Mouse (Mus musculus) gastrocnemius, adult 18-20 months (tissue): ENCODE data around the gene Srl. TPM values are rescaled to one million over a fixed set of nuclear protein-coding genes. Genes with fewer than 3 reads are reported as not detected.

Source experiments
- DNase-seq: peaks from one replicate; pipeline ENCODE4 v3.0.0; 2021; ENCODE audit warnings: low spot score
- total RNA-seq, 2 experiments: library from RNA; stranded (reverse); gene quantifications; 2 replicates each; pipeline ENCODE4 v1.2.3; 2021

Gene Srl
- total RNA-seq, 2 experiments from 2014 or later = 1,111 to 1,154 TPM

DNA sequence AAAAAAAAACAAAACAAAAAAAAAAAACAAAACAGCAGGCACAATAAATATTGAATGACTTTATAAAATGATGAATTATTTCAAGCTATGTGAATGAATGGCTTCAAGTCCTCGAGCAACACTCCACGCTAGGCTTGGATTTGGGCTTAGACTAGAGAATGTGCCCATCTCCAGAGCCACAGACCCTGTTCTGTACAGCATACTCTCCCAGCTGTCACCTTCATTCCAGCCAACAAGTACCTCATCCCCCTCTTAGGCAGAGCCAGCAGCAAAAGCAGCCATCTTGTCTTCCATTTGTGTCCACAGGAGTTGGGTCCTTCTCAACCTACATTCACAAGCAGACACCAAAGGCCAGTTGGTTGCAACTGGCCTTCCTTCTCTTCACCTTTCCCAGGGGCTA, 21.8 kb downstream of the Srl start:
- DNase-seq = no peak

DNA sequence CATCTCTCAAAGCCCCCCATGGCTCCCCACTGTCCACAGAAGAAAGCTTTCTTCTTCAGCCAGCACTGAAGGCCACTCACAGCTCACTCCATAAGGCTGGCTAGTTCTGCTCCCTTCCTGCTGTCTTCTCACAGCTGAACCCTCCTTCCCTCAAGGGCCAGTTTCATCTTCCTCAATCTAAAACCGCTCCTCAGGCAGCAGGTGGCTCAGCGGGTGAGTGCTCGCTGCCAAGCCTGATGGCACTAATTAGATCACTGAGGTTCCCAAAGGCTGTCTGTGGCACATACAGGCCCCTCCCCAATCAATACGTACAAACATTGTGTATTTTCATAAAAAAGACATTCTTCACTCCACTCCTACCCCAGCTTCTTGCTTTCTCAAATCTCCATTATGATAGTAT, 22.5 kb downstream of the Srl start:
- no peak for DNase-seq

DNA sequence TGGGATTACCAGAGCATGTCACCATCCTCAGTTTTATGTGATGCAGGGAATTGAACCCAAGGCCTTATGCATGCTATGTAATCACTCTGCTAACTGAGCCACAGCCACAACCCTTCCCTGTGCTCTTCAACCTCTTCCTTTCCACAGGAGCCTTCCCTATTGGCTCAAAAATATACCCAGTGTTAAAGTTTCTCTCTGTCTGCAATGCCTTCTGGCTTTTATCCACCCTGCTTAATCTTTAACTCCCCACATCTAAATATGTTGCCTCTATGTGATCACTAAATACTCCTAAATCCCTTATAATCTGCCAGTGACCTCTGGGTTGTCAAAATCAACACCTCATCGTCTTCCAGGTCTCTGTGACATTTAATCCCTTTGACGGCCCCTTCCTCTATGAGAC, 23.7 kb downstream of the Srl start:
- no peak for DNase-seq

DNA sequence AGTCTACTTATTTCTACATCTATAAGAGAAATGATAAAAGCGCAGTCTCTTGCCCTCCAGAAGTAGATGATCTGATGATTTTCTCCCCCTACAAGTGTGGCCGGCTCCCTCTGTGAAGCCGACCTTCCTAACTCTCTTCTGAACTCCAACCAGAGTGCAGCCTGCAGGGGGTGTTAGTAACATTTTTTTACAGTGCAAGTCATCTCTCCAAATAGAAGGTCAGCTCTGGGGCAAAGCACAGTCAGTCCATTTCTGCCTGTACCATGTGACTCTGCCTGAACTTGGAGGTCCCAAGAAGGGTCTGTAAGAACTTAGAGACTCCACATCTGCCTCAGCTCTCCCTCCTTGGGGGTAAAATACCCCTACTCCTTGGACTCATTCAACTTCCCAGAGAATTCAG, 27.2 kb downstream of the Srl start:
- DNase-seq = no peak

DNA sequence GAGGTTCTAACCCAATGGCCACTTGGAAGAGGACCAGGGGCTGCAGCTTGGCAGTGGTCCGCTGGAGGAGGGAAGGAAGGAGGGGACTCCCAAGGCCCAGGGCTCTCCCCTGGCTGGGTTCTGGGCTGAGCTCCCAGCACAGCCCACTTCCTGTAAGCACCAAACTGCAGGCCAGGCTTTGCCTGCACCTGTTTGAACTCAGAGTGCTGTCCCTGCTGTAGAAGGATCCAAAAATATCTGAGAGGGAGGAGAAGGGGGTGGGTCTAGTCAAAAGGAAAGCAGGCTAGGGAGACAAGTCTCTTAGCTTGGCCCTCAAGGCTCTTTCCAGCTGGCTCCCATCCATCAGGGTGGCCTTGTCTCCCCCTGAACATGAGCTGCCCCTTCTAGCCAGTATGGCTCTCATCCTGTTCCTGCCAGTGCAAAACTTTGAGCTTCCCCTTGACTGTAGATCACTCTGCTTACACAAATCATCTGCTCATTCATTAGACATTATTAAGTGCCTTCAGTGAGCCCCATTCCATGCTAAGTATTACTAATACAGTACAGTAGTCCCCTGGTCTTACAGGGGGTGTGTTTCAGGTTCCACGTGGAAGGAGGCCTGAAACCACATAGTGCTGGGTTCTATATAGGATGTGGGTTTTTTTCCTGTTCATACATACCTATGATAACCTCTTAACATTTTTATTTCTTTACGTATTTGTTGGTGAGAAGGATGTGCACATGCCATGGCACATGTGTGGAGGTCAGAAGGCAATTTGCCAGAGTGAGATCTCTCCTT, 28.8 kb downstream of the Srl start:
- peak; percentile 87 for DNase-seq

DNA sequence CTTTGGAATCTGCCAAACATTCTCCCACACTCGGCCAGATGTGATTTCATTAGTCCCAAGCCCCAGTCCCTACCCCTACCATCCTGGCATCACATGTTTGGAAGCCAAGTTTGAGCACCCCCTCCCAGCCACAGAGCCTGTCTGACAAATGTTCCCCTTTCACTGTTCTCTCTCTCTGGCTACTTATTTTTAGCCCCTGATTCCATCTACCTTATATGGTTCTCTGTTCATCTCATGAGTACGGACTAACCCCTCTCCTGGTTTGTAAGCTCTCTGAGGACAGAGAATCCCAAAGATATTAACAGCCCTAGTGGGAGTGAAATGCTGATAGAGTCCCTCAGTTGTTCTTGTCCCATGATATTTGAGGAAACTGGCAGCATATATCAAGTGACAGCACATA, 30.2 kb downstream of the Srl start:
- DNase-seq = no peak

DNA sequence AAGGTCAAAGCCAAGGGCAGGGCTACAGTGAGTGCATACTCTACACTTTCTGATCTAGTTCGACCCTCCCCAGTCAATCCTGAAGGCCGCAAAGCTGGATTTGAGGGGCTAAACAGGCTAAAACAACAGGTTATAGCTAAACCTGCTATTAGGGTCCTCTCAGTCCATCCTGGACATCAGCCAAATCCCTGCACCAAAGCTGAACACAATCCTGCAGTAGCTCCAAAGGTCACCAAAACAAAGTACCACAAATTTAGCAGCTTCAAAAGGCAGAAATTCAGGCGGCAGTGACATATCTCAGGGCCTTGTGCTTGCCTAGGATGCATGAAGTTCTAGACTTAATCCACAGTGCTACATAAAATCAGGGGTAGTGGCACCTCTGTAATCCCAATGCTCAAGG, 35.4 kb downstream of the Srl start:
- no peak for DNase-seq

DNA sequence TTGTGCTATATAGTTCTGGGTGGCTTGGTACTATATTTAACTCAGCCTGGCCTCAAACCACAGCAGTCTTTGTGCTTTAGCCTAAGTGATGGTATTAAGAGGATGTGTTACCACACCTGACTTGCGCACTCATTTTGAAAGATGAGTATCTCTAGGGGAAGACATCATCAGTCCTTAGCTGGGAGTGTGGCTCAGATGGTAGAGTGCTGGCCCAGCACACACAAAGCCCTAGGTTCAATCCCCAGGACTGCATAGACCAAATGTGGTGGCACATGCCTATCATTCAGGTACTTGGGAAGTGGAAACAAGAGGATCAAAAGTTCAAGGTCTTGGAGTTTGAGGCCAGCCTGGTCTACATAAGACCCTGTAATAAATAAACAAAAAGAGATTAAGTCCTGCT, 38.1 kb downstream of the Srl start:
- no peak for DNase-seq

DNA sequence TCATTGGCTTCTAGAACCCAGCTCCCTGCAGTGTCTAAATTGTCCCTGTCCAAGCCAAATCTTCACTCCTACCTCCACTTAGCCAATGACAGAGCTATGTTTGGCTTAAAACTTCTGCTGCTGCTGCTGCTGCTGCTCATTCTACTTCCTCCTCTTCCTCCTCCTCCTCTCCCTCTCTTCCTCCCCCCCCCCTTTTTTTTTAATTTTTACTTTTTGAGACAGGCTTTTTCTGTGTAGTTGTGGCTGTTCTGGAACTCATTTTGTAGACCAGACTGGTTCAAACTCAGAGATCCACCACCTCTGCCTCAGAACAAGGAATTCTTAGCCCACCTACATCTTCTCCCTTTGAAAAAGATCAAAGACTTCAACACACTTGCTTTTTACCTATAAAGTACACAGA, 39.0 kb downstream of the Srl start:
- no peak for DNase-seq

DNA sequence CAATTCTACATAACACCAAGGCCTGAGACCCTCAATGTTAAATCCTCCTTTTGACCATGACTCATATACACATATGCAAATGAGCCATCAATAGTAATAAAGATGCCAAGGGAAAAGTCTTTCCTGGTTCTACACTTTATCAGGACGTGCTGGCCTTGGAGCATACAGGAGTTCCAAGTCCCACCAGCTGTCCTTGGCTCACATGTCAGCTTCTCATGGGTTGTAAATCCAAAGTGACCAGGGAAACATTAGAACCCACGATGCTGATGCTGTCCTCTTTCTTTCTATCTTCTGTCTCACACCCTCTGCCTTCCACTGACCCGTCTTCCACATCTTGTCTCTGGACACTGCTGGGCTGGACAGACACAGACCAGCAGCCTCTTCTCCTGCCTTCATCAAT, 39.9 kb downstream of the Srl start:
- DNase-seq = no peak

DNA sequence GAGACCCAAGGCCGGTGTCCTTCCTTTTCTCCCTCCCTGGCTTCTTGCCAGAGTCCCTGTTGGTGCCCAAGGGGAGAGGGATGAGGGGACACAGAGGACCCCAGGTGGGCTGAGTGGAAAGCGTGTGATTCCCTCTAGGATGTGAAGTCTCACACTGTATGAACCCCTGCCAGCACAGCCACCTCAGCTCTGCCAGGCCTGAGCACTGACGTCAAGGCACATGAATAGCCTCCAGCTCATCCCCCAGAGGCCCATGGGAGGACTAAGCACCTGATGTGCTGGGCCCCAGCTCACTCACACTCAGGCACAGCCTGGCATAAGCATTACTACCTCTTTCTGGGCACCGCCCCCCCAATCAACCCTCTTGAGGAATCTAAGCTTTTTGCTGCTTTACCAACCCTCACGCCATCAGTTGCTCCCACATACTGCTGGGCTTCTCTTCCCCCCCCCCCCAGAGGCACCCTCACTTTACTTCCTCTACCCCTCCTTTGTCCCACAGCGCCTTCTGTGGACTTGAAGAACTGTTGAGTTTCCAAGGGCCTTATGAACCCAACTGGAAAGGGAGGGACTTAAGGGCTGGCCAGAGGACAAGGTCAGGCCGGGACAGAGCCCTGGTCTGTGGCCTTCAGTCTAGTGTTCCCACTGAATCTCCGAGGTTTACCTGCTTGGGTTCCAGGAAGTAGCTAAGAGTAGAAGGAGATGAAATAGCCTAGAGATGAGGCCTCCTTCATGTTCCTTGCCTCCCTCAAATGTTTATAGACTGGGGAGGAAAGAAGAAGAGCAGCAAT, 40.8 kb downstream of the Srl start:
- peak; percentile 87 for DNase-seq

DNA sequence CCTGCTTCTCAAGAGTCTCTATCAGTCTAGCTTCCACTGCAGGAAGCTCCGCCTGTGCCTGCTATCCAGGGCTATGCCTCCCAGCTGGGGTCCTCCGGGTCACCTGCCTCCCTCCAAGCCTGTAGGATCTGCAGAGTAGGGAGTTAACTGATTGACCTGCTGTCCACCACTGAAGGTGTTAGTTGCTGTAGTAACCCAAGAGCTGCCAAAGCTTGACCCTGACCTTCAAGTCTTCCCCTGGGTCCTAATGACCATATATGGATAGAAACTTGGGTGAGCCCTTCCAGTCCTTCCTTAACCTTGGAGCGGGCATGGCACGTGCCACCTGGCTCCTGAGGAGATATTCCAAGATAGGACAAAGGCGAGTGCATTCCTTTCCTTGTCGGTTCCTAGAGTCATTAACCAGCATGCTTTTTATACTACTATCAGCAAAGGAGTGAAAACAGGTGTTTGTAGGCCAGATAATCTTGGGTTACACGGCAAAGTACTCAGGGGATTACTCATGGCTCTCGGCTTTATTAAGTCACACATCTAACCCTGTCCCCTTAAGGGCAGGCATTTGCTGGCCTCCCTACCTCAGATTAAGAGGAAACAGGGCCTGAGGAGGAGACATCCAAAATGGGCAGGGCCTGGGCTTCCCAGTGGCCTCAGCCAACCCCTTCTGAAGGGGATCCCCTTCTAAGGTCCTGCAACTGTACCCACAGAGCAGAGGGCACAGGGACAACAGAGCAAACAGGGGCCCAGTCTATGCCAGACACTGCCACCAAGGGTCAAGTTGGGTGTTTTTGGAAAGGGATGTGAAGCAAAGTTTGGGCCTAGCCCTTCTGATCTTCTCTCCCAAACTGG, 43.6 kb downstream of the Srl start:
- no peak for DNase-seq

DNA sequence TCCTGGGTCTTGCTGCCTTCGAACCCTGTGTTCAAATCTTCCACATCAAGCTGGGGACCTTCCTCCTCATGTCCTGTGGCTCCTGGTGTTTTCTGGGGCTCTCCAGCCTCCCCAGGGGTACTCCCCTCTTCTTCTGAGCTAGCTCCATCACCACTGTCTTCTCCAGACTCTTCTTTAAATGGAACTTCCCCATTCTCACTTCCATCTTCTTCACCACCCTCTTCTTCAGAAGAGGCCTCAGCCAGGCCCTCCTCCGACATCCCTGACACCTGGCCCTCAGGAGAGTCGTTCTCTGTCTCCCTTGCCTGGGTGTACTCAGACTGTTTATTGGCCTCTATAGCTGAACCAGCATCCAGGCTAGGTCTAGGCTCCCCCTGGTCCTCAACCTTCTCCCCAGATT, 45.1 kb downstream of the Srl start:
- DNase-seq = no peak

DNA sequence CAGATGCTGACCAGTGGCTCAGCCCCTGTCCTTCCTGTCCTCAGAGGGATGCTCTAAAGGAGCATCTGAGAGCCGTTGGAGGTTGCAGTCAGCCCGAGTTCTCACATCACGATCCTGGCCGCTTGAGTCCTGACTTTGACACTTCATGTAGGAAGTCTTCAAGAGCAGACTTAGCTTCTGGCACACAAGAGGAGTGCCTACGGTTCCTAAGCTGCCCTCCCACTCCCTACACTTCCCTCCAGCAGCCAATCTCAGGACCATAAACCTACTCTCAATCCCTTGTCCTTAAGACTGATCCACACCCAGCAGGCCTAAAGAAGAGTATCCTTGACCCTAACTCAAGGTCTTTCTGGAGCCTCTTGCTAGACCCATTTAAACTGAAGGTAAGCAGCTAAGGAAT, 45.8 kb downstream of the Srl start:
- peak; percentile 41 for DNase-seq

DNA sequence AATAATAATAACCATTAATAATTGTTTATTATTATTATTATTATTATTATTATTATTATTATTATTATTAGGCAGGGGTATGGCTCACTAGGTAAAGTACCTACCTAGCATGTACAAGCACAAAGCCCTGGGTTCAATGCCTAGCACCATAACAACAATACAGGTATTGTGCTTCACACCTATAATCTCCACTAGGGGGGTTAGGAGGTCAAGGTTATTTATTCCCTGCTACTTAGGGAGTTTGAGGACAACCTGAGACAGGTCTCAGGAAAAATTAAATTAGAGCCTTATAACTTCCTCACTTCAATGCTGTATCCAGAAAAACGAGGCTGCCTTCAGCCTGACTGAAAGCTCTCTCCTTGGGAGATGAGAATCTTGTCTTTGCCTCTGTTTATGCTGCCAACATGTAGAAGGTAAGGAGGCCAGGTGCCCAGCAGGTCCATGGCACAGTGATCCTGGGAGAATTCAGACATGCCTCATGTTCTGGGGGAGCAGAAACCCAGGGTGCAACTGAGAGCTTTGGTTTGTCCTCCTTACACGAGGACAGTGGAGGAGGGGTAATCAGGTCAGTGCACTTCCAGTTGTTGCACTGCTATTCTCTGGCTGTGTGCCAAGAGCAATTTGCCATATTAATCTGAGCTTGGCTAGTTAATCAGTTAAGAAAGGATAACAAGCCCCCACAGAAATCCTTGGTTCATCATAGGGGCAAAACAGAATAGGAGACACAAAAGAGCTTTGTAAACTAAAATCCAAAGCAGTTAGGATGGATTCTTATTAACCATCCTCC, 48.6 kb downstream of the Srl start:
- no peak for DNase-seq

DNA sequence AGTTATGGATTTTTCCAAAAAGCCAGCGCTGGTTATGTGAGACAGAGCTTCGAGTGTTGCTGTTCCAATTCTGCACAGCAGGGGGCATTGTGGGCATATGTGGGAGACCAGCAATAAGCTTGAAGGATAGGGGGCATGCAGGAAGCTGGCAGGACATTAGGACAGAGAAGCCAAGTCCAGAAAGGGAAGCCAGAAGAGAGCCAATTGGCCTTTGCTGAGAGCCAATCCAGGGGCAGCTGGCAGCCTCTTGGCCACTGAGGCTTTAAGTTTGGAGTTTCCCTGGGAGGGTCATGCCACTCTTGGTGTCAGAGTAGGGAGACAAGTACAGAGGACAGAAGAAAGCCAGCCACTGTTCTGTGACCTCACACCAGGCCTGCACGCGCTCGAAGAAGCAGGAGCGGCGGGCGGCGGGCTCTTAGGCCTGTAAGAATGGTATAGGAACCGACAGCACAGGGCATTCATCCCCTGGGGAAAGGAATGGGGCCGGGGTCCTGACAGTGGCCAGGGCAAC, 52.4 kb downstream of the Srl start:
- peak; percentile 96 for DNase-seq

DNA sequence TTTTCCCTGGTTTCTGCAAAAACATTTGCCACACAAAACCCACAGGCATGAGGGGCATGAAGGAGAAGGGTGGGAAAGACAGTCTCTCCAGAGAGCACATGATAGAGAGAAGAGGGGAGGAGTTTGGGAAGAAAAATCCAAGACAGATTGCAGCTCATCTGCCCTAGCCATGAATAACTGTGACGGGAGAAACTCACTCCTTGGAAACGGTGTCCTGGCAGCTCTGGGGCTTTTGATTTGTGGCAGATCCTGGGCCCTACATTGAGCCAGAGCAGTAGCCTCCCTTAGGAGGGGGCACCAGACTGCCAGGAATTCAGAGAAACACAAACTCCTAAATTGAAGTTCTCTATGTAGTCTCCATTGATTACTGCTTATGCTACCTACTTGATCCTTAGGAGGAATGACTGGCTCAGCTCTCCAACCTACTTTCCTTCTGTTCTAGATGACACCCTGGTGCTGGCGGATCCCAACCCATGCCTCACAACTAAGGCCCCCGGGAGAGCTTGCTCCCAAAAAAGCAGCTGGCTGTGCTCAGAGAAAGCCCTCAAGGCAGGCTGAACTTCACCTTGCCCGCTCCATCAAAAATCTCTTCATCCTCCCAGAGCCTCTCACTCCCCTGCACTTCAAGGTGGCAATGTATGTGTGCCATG, 60.9 kb downstream of the Srl start:
- DNase-seq = no peak

DNA sequence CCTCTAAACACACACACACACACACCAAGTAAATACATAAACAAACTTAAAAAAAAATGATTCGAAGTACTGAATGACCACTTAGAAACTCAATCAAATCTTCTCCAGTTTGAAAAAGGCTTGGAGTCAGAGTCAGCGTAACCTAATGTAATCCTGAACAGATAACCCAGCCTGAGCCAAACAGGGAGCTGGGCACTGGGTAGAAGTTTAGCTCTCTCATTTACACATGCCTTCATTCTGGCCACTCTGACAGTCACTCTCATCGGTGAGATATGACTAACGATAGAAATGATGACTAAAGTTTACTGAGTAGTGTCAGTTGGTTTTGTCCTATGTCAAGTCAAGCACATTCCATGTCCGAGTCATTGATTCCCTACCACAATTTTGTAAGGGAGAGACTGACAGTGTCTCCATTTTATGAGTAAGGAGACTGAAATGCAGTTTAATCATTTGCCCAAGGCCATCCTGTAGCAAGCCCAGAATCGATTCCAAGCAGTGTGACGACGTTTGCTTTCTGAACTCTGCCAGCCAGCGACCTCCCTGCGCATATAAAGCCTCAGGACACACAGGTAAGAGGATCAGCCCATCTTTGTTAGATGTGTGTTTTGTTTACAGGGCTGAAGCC, 63.9 kb downstream of the Srl start:
- no peak for DNase-seq

DNA sequence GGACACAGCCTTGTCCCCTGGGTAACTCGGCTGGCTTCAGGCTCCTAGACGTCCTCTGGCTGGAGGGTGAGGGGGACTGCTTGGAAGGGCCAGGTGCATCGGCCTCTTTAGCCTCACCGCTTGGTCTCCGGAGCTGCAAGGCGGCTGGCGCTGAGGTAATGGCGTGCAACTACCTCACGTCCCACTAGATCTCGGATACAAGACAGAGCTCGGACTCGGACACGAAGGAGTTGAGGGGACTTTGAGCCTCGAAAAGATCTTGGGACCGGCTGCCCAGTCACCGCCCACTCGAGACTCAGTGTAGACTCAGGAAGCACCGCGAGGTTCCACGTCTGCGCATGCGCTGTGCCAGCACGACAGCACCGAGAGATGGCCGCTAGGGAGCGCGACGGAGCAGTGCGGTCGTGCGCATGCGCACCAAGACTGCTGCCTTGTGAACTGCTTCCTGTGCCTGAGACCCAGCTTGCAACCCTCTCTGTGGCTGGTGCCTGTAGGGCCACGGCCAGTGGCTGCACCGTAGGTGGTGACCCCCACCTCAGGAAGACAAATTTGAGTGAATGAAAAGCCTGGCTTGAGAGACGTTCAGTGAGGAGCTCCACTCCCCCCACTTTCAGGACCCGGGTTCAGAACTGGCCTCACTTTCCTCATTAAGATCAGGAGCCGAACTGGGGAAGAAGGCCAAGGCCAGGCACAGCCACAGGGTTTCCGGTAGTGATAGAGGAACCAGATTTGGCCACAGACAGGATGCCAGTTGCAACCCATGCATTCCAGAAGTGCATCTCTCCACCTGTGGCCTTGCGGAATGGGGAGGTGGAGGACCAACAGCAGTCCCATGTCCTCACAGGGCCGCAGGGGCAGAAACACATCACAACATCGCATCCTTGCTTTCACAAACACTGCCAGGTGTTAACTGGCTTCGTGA, 66.5 kb downstream of the Srl start:
- peak; percentile 95 for DNase-seq
